Mouse (Mus musculus) MEL-GATA-1-ER (cell line): ENCODE results near the gene Lmntd1.

ENCODE experiments used
- DNase-seq: peaks from one replicate; pipeline ENCODE4 v3.0.0-alpha.2; 2012; ENCODE audit warnings: low read depth; ENCODE audit errors: extremely low read depth

Gene Lmntd1

DNA sequence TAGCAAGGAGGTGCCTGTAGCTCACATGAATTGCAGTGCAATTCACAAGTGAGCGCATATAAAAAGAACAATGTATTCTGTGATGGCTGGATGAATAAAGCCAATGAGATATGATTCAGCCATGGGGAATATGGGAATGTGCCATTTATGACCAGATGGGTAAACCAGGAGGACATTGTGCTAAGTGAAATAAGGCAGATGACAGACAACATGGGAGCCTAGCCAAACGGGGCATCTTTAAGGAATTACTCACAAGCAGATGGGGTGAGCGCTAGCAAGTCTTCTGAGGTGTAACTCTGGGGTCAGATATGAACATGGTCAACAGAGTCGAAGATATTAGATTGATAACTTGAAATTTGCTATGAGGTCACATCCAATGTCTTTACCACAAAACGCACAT lies 48.5 kb downstream of the Lmntd1 start:
- no peak for DNase-seq

DNA sequence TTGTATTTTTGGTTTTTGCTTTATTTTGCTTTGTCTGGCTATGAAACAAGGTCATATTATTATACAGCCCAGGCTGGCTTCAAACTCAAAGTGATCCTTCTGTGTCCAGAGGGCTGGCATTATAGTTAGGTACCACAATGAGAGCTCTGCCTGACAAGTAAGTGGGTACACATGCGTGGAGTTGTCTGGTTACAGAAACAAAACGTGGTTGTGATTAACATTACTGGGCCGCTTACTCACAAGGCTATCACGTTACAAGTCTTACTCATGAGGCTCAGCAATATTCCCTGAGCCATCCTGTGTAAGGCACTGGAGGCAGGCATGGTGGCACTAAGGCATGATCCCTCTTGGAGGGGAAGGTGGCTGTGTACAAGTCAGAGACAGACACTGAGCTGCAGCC lies 49.4 kb downstream of the Lmntd1 start:
- no peak for DNase-seq

DNA sequence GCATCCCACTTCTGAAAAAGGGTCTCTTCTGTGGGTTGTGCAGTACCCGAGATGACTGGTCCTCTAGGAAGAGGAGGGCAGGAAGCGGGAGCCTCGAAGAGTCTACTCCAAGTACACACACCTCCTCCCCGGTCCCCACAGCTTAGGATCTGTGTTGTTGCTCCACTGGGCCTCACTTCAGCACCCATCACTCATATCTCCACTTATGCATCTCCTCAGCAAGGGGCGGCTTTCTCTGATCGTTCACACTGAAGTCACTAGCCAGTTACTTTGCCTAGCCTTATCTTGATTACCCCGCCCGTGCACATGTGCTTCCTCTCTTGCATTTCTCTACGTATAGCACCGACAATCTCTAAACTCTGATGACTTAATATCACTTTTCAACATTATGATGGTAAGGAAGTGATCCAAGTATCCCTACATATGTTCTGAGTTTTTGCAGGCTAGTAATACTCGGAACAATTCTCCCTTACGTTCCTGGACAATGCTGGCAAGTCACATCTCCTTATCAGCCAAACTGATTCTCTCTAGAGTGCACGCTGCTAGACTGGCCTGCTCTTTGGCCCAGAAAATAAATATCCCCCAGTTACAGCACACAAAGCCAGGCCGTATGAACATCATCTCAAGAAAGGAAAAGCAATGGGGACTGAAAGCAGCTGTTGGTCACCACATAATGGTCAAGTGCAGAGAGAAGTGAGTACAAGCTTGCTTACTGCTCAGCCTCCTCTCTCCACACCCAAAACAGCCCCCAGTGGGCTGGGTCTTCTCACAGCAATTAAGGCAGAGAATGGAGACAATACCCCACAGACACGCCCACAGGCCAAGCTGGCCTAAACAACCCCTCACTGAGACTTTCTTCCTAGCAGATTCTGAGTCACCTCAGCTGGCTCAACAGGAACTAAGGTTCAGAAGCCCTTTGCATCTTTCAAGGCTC lies 56.8 kb downstream of the Lmntd1 start:
- no peak for DNase-seq

DNA sequence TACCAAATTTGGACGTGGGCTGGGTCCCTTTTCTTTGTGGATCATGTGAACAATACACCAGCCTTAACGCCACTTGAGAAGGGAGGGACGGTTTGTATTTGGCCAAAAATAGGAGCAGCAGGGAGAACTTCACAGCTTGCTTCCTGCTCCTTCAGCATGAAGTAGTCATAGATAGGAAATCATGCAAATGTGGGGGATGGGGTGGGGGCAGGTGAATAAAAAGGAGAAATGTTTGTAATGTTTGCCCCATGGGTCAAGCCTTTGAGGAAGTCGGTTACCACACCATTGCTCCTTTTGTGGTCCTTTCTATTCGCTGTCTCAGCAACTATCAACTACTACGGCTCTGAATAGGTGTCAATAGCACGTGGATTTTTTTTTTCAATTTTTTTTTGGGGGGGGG lies 60.9 kb downstream of the Lmntd1 start:
- no peak for DNase-seq

DNA sequence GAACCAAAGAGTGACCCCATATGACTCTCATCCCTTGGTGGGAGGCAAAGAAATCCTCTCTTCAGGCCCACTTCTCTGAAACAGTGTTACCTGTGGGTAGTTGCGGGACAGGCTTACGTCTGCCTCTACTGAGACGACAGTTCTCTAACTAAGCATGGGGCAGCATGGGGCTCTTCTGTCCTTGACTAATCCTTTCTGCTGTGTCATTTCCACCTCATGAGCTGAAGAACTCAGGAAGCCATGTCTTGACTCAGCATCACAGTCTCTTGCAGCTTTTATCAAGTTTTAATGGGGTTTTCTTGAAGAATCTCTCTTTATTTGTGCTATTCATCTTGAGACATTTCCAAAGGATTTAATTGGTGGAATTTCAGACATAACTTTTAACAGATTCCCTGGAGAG lies 61.3 kb downstream of the Lmntd1 start:
- no peak for DNase-seq

DNA sequence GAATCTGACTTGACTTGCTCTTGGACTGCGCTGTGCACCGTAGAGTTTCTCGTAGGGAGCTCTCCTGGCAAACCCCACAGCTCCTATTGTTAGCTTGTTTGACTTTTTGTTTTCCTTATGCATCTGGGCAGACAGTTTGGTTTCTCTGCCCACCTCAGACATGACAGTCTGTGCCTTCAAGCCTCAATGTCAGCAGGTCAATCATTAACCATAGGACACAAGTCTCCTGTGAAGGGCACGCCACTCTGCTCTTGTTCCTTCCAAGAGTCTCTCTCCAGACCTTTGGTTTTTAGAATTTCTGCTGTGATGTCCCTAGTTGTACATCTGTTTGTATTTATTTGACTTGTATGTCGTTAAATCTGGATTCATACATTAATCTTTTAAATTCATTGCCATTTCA lies 63.1 kb downstream of the Lmntd1 start:
- no peak for DNase-seq

DNA sequence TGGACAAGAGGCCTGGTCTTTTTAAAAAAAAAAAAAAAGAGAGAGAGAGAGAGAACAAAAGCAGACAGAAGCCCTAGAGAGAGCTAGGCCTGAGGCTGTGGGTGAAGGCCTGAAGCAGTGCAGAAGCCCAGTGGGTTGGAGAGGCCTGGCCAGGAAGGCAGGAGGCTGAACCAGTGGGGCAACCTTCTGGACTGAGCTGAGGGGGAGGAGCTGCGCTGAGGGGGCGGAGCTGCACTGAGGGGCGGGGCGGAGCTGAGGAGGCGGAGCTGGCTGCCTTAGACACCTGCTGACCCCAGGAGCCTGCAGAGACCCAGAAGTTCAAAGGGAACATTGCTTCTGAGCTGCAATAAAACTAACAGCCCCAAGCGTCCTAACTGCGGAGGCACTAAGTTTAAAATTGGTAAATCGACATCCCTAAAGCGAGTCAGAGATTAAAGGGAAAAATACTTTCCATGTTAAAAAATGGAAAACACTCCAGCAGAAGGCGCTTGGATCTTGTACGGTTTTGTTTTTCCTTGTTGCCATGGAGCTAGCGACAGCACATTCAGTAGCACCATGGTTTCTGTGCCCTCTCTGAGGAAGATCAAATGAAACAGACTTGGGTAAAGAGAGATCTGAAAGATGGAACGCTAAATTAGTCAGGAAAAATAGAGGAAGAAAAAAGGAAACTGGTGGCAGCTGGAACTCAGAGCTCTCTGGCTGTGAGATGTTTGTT lies 68.0 kb downstream of the Lmntd1 start:
- DNase-seq, result no peak

DNA sequence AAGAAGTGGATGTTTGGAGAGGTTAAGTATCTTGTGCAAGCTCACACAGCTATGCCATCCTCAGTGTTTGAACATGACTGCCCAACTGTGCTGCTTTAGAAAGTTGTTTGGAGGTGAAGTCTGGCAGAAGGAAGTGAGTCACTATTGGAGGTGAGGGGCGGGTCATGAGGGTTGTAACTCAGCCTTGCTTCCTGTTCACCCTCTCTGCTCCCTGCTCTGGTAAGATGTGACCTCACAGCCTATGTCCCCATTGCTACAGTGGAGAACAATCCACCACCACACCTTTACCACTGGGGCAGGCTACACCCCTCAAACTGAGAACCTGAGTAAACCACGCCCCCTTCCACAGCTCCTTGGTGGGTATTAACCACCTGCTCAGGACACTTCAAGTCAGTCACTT lies 69.3 kb downstream of the Lmntd1 start:
- no peak for DNase-seq

DNA sequence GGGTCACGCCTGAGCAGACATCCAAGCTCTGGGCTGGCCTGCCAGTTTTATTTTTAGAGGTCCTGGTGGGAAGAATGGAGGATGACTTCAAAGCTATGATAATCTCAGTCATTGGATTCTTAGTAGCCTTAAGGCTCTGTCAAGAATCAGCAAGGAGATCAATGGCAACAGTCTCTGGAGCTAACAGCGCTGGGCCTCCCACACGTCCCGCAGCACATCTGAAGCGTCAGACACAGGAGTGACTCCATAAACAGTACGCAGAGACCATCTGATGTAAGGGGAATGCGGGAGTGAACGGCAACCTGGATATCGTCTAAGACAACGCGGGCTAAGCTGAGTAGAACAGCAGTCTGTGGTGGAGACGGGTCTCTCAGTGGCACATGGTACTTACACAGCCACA lies 69.8 kb downstream of the Lmntd1 start:
- no peak for DNase-seq

DNA sequence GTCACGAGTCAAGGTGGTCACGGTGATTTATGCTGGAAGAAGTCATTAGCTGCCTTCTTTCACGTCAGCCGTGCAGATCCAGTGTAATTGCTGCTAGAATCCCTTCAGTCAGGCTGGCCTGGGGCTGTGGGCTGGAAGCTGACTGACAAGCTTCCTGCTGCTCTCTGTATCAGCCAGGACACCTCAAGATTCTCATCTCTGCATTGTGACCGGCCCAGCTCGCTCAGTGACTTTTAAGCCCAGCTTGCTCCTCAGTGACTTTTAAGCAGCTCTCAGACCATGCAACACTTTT lies 74.6 kb downstream of the Lmntd1 start:
- DNase-seq, result no peak

DNA sequence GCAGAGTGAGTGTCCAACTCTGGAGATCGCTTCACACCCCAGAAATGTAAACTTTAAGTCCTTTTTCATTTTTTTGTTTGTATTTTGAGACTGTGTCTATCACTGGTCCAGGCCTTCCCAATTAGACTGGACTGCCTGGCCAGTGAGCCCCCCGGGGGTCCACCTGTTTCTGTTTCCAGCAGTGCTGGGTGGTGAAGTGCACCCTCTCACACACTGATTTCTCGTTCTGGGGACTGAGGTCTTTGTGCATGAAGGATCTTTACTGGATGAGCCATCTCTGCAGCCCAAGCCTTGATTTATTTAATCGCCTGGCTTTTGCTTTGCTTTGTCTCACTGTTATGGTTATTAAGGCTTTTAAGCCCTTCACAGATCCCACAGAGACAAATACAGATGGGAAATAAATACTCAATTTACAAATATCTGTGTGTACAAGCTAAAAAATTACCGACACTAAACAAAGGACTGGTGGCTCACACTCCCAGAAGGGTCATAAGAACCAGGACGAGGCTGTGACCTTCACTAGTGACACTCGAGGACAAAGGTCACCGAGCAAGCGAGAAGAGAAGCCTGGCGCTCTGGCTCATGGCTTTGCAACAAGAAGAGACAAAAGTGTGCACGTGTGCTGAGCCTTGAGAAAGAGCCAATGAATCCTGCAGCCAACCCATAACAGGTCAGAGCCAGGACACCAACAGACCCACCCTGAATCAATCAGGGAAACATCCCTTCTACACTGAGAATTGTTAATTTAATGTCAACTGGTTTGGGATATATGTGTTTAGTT lies 75.1 kb downstream of the Lmntd1 start:
- no peak for DNase-seq

DNA sequence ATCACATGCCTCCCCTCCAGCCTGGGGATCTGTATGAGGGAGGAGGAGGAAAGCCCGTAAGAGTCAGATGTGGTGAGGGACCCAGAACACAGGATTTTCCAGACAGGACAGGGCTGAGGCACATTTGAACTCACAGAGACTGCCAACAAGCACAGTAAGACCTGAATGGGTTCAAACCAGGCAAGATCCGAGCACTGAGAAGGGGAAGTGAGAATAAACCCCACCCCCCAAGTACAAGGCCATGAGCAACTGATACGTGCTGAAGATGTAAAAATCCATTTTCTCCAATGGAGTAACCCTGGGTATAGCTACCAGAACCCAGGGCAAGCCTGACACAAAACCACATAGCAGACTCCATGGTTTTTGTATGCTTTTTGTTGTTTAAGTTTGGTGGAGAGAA lies 83.7 kb downstream of the Lmntd1 start:
- DNase-seq, result no peak

DNA sequence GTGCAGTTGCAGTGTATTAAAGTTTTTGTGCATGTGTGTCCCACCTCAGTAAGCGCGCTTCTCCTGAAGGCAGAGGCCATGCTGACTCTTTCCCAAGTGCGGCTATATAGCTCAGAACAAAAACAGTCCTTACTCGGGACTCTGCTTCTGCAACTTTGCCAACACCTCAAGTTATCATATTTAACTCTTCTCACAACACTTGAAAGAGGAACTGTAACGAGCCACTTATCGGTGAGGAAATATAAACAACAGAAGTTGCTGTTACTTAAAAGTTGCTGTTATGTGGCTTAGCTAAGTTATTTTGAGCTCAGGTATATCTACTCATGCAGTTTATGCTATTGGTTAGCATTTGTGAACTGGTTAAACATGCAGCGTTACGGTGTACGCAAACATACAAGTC lies 90.8 kb downstream of the Lmntd1 start:
- DNase-seq, result no peak

DNA sequence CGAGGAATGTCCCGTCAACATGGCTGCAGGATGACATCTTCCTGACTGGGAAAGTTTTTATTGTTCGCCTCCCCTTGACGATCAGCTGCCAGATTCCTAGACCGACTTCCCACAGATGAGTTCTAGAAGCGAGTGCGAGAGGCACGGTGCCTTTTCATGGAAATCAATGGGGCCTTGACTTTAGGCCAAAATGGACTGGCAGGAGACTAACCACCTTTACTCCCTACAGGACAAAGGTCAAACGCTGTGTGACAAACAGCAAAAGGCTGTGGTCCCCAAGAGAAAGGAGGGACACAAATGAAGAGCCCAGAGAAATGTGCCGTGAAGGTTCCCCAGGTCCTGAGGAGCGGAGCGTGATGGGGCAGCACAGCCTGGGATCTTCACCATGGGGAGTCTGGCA lies 91.5 kb downstream of the Lmntd1 start:
- no peak for DNase-seq

DNA sequence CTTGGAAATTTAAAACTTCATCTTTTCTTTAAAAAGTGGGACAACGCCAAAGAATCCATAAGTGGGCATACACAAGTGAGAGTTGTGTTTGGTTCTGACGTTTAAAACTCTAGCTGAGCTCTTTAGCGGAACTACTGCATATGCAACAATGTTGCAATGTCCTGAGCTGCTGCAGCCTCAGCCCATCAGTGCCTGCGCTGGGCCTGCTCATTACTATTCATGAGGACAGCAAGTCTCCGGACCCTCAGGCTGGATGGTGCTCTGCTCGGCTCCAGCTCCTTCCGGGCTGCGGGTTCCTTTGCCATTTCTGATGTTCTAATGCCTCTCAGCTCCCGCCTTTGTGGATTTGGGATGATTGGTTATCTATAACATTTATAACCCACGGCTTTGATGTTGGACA lies 97.1 kb downstream of the Lmntd1 start:
- no peak for DNase-seq

DNA sequence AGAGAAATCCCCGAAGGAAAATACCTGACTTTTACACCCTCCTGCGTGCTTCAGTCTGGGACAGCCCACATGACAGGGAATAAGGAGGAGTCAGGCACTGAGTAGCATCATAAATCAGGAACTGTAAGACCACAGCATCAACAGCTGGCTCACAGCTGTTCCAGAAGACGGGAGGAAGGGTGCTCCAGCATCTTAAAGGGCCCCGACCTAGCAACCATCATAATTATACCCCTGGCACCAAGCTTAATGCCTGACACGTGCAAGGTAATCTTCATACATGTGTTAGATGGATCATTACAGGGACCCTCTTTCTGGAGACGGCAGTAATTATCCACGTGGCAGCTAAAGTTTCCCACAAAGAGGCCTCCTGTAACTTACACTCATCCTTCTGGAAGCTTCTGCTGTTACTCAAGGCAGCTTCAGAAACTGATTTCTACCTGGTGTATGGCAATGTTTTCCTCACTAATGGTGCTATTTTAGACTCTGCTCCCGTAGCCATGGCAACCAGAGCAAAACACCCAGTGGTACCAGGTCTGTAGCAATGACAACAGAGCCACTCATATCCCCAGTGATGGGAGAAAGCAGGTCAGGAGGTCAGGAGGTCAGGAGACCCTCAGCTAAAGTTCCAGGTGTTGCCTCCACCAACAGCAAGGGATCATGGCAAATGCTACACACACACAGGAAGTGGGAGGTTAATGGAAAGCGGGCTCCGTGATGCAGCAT lies 98.1 kb downstream of the Lmntd1 start:
- DNase-seq, result no peak

DNA sequence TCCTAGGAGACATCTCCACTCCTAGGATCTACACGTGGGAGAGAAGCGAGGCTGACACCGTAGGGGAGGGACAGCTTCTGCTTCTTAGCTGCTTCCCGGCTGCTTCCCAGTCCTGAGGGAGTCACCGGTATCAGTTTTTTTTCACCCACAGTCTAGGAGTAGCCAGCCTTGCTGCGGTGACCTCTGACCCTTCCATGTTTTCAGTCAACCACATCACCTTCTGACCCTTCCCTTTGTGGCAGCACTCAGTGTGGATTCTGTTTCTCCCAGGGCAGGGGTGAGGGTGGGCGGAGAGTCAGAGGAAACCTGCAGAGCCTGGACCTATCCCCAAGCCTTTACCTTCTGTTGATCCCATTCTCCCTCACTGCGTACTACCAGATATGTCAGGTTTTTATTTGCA lies 102.9 kb downstream of the Lmntd1 start:
- DNase-seq, result no peak

DNA sequence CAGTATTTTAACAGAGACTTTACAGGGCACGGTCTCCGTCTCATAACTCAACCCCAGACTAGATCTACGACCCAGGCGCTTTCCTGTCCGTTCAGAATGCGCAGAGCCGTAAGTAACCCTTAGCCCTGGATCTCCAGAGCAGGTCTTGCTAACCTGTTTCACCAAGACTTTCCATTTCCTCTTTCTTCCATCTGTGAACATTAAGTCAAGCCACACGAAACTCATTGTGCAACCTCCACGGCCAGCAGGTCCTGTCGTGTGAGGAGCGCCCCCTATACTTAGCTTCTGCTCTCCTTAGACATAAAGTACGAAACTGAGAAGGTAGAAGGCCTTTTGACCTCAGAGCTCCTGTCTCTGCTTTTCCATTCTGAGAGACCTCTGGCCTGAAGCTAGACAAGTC lies 105.3 kb downstream of the Lmntd1 start:
- no peak for DNase-seq

DNA sequence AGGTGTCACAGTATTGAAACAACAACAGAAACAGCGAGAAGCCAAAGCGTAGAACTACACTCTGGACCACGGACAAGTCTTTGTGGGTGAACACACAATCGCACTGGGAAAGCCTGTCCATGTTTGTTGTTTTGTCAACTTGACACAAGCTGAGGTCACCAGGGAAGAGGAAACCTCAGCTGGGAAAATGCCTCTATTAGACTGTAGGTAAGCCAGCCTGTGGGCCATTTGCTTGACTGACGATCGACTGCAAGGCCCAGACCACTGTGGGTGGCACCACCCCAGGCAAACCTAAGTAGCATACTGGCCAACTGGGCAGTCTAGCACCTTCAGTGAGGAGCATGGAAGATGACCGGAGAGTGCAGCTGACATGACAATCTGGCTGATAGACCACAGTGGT lies 112.4 kb downstream of the Lmntd1 start:
- no peak for DNase-seq

DNA sequence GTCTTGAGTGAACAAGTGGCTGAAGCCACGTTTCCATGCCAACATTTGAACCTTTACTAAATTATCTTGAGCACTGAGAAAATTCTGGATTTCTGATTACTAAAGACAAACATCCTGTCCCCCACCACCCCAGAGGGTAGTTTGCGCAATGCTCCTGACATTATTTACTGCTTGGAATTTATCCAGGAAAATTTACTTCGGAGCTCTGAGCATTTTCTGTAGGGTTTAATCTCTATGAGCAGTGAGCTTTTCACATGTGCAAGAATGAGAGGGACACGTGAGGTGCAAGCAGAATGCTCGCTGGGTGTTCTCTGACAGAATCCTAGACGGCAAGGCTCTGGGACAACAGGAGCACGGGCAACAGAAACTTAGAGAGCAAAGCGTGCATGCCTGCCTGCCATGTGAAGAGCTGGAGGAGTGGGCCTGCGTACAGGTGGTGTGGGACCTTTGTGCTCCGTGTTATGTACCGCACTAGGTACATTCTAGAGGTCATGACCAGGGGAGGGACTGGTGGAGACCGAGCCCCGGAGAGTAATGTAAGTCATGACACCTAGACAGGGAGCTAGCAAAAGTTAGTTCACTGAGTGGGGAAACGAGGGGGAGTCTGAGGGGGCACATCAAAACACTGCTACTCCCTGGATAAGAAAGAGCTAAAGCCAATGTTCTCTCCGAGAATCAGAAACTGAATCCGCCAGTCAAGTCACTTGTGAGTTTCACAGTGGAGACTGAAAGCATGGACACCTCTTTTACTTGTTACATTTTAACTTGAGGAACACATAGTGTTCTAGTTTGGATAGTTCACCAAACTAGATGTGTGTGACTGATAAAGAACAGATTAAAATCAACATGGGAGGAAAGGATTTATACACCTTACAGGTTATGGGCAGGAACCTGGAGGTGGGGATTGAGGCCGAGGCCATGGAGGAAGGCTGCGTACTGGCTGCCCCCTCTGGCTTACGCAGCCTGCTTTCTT lies 114.3 kb downstream of the Lmntd1 start:
- DNase-seq, result no peak
